Mouse (Mus musculus) ES-E14 (cell line): ENCODE data around the gene Sat2.

Experiments
- CHD2 ChIP-seq: IDR thresholded peaks from 2 replicates; pipeline ENCODE4 v1.6.1; 2014; ENCODE audit warnings: mild to moderate bottlenecking, low read depth, low read length, inconsistent platforms
- HCFC1 ChIP-seq: IDR thresholded peaks from 2 replicates; pipeline ENCODE4 v1.6.1; 2012; ENCODE audit warnings: low read length, inconsistent platforms, borderline replicate concordance; ENCODE audit not compliant: insufficient read depth
- MAFK ChIP-seq: IDR thresholded peaks from 2 replicates; pipeline ENCODE4 v1.6.1; 2014; ENCODE audit warnings: mild to moderate bottlenecking, low read depth, low read length, inconsistent platforms; ENCODE audit not compliant: insufficient read depth
- ZC3H11A ChIP-seq: IDR thresholded peaks from 2 replicates; pipeline ENCODE4 v1.6.1; 2012; ENCODE audit warnings: low read depth, mild to moderate bottlenecking, inconsistent platforms, low read length, borderline replicate concordance

DNA sequence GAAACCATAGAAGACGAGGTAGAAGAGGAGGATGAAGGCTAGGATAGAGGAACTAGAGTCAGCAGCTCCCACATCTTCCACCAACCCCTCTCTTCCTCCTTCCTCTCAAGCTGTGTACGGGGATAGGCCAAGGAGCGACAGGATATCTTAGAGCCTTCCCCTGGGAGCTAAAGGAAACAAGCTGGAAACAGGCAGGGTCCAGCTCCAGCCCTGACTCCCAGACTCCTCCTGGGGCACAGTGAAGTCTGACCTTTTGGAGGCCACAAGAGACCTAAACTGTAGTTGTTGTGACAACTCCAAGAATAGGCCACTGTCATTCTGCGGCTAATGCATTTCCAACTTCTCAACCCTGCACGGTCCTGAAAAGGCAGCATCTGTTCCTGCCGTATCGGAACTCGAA lies 18.3 kb upstream of the Sat2 start:
- TF ChIP-seq CHD2 (no peak), ZC3H11A (no peak), HCFC1 (no peak), MAFK (no peak)
